Mouse (Mus musculus) monocyte, adult 2 months (primary cell): ENCODE measurements around the gene Gpr63.
"Not testable (repeated sequence)": the region's sequence is repeated elsewhere in the genome, so short reads cannot be mapped to it uniquely, and the experiment has no call there.

Experiments used
- DNase-seq, 2 experiments: peaks; one replicate each; pipeline ENCODE4 v3.0.0; 2022; ENCODE audit warnings: low spot score in 2 of 2, low read depth in 1 of 2

Gene Gpr63

DNA sequence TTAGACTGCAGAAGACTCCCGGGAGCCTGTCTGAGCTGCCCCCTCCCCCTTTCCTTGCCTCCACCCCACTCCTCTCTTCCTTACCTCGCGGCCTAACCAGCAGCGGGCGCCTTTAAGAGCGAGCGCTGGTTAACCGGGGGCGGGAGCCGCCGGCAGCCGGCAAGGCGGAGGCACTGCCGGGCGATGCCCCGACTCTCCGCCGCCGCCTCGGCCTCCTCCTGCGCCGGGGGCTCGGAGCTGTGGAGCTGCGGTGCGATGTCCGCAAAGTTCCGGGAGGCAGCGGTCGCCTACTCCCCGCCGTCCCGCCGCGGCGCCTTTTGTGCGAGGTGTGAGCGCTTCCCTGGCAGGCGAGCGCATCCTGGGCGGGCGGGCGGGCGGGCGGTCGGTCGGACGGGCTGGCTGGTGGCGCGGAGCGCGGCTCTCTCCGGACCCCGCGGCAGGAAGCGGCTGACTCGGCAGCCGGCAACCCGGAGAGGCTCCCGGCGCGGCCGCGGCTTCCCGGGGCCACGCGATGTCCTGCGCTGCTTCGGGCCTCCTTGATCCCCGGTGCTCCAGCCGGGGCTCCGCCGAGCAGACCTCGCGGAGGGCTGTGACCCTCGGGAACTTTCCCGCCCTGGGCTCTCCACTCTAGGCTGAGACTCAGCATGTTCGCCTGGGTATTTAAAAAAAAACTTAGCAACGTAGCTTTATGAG, at the start of gene Gpr63:
Gene Gpr63 (plus strand): TSS at position 109 of the 693 bp plus-strand sequence.
- DNase-seq, result no peak

DNA sequence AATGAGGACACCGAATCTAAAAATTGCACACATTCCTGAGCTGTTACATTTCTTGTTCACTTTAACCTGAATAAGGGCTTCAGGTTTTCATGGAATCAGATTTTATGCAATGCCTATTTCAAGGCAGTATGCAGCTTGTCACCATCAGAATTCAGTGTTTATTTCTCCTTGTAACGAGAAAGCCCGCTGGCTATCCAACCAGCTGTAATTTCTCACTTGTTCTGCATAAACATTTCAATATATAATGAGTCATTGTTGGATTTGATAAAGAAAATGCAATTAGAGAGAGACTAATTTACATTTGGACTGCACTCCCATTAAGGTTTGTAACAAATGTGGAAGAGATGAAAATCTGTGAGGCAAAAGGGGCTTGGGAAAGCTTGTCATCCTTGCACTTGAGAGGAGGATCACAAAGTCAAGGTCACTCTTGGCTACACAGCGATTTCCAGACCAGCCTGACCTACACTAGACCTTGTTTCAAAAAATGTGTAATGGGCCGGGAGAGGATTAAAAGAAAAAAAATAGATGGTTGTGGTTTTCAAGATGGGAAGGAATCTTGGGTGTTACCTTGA, 46.1 kb upstream of the Gpr63 start:
- no peak for DNase-seq

DNA sequence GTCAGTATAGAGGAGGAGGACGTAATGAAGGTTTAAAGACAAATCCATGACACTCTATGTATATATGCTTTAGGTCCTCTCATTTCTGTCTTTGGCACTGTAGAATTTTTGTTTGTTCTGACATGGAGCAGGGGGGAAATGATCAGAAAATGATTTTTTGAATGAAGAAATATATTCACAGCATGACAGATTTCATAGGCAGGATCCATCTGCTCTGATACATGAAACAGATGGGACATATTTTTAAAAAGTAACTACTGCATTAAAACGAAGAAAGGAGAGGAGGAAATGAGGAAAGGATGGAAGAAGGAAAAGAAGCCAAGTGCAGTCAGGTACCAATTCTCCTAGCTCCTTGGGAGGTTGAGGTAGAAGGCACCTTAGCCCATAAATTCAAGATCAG, 41.5 kb upstream of the Gpr63 start:
- no peak for DNase-seq

DNA sequence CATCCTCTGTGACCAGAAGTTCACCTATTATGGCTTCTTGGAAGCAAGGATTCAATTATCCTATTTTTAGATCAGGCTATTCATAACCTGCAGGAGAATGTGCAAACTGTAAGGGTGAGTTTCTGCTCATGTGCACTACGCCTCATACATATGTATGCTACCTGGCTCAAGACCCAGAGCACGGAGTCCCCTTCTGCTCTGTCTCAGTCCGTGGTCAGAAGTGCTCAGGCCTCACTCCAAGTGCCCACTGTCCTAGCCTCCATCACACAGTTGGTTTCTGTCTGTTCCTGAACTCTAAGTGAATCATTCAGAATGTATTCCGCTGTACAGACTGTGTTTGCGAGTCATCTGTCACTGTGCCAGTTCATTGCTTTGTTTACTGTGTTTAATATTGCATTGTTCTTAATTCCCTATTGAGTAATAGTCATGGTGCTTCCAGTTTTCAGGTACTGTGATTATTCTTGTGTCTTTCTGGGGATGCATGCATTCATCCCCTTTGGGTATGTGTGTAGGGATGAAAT, 37.9 kb upstream of the Gpr63 start:
- DNase-seq, result no peak

DNA sequence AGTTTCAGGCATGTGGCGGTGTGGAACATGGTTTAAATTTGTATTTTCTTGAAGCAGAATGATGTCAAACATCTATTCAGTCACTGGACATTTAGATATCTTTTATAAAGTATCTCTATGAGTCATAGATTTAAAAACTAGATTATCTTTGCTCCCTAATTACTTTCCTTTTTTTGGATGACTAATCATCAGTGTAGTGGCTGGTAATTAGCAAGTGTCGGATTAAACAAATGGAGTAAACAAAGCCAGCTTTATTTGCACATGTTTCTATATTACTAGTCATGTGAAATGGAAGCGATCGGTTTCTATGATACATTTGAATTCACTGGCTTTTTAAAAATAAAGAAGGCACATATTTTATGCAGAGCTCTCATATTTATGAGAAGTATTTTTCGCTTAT, 37.3 kb upstream of the Gpr63 start:
- no peak for DNase-seq

DNA sequence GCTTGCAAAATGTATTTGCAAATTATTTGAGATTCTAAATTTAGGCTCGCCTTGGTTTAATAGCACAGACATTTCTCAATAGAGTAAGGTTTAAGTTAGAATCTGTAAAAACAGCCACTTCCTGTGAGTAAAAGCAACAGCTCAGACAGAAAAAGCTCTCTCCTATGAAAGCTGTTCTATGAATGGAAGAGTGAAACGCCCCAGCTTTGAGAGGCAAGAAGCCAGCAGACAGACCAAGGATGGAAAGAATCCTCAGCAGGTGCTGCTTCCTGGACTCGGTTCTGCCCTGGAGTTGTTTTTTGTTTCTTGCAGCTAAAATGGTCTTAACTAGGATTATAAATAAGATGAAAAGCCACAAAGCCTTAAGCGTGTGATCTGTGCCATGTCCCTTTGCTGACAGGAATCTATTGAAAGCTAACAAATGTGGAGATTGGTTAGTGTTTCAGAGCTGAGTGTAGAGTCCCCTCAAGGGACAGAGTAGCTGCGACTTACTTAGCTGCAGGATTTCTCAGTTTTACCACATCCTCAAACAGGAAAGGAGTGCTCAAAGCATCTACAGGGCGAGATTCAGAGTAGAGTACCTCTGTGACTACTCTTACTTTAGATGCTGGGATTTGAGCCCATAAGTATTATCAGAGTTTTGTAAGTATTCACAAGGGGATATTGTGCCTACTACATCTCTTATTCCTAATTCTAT, 23.3 kb upstream of the Gpr63 start:
- DNase-seq, result no peak

DNA sequence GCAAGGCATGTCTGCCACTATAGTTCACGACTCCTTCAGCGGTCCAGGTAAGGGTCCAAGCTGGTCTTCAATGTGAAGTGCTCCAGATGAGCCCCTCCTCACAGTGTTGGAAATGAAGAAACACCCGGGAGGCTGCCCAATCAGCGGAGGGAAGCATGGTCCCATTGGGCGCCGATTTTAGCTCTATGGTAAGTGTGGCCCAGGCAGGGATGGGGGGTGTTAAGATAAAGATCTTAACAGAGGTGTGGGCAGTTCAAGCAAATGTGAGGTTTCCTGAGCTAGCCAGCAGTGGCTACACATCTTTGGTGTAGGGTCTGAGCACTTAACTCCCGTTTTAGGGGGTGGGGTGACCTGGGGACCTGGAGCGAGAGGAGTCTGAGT, 299 bp upstream of the Gpr63 start:
- no peak for DNase-seq

DNA sequence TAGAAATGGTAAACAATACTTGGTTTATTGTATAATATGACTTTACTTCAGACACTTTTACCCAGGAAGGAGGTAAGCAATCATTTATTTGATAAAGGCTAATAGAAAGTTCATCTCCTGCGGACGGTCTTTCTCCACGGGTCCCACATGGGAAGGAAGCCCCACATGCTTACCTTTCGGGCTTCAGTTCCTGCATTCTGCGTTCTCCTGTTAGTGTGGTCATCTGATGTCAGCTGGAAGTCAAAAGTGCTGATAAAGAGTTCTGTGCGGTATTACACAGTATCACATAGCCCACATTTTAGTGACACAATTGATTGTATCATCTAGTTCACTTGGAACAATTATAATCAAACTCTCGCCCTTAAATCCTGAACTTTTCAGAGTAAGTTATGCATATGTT, 1.0 kb downstream of the Gpr63 start:
- DNase-seq, result no peak

DNA sequence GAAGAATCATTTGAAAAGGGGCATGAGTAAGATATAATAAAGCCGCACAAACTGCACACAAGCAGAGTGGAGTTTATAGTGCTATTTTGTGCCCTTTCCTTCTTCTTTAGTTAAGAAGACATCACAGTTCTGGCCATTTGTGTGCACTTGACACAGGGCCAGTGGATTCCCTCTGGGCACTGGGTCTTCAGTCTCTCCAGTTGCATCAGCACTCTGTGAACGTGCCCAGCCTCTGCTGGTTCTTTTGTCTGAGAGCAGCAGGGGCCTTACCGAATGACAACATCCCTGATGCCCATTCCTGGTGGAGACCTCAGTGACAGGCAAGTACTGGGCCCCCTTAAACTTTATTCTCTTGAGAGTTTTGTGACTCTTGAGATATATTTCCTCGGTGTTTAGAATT, 12.4 kb downstream of the Gpr63 start:
- DNase-seq, result no peak

DNA sequence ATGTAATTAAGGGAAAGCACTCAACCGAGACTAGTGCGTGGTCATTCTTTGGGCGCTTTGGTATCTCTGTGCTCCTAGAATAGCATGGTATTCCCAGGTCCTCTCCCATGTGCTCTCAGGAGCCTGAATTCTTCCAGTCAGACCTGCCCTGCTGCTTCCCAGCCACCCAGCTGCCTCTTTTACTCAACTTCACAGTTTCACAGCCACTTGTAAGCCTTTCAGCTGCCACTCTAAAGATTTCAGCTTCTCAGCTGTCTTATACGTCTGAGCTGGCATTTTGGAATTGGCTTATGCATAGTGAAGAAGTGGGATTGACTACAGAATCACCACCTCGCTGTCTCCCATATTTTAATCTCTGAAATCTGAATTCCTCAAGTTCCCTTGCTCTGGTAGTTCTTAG, 19.4 kb downstream of the Gpr63 start:
- no peak for DNase-seq

DNA sequence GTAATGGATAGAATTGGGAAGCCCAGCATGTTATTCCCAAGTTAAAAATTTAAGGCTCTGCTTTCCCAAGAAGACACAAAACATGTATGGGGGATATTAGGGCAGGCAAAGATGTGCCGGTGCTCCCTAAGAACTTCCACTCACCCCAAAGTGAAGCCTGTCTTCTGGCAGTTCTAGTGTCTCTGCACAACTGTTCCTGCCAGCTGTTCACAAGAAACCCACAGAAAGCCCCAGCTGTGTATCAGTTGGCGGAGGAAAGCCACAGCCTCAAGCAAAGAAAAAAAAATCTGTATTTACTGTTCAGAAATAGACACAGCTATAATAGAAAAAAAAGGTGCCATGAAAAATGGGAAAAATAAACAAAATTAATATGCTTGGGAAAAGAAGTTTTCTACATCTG, 25.3 kb downstream of the Gpr63 start:
- no peak for DNase-seq

DNA sequence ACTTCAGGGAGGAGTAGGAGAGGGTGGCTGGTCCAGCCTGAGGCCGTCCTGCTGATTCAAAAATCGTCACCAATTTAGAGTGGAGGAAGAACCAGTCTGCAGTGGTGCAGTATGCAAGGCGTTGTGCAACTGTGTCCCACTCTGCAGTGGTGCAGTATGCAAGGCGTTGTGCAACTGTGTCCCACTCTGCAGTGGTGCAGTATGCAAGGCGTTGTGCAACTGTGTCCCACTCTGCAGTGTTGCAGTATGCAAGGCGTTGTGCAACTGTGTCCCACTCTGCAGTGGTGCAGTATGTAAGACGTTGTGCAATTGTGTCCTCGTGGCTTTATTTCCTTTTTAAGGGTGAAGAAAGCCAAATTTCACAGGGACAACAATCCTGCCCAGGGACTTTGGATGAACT, 43.1 kb downstream of the Gpr63 start:
- not testable (repeated sequence) for DNase-seq

DNA sequence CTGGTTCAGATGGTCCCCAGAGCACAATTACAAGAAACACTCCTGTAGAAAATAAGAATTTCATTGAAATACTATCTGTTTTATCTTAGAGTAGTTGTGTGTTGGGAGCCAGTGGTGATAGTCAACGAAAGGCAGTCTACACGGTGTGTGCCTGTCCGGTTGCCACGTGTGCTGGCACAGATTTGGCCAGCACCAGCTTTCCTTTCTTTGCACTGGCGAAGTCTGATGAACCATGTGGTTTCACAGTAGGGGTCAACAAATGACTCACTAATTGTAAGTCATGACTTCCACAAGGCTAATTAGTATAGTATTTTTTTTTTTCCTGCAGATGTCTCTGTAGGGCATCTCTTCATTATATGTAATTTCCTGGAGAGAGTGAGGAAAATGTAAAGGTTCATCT, 45.6 kb downstream of the Gpr63 start:
- DNase-seq, result no peak

DNA sequence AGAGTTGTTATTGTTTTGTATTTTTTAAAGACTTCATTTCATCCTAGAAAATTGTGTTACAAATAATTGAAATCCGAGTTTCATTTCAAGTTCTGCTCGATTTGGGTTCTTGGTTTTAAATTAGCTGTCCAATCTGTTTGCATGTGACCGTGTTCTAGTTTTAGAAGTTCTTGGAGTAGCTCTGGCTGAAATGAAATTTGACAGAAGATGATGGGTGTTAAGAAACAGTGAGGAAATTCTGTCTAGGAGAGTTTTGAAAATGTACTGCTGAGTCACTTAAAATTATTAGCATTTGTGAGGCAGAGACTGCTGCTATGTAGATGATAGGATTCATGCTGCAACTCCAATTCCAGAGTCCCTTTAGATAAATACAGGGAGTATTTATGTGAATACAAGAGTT, 46.5 kb downstream of the Gpr63 start:
- no peak for DNase-seq

DNA sequence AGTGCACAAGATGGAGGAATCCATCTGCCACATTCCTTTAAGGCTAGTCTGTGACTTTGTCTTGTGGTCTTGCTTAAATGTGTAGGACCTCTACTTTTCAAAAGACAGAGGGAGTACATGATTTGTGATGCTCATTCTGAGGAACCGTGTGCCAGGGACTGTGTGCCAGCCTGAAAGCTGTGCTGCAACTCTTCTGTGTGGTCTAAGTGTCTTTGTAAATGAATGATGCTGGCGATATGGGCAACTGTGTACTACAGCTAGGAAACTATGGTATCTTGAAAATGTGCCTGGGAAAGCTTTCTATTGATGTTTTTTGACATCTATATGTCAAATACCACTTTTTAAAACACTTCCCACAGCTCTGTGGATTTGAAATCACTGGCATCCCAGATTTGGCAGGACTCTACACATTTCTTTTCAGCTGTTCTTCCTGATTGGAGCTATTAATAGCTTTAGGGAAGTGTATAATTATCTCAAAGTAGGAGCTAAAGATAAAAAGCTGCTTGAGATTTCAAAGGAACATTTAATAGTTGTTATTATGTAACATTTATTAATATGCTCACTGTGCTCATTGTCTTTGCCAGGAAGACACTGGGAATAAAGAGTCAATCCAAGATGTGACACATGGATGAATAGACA, 48.9 kb downstream of the Gpr63 start:
- DNase-seq, result no peak

DNA sequence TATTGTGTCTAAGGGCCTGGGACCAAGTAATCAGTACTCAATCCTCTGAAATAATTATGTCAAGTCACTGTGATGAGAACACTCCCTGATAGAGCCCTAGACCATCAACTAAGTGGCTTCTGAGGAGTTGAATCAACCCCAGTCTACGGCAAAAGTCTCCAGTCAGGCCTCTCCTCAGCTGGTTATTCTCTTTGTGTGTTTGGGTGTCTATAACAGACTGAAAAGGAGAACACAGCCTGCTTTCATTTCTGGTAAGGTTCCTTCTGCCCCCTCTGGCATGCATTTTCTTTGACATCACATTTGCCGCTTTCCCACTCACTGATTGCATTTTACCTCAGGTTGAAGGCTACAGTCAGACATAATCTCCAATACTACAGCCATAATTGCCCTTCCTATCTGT, 62.0 kb downstream of the Gpr63 start:
- DNase-seq, result no peak

DNA sequence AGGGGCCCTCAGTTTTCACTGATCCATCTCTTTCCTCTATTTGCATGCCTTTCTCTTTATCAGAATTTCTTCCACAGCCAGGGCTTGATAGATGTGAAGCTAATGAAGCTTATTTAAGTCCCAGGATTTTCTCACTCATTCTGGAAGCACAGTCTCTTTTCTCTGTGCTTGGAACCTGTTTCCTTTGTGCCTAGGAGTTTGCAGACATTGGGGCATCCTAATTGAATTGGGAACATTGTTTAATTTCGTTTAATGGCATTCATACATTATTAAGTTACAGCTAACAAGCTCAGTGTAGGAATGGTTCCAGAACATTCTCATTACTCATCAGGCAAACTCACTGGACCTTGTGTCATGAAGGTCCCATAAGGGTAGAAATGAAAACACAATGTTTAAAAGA, 62.5 kb downstream of the Gpr63 start:
- no peak for DNase-seq

DNA sequence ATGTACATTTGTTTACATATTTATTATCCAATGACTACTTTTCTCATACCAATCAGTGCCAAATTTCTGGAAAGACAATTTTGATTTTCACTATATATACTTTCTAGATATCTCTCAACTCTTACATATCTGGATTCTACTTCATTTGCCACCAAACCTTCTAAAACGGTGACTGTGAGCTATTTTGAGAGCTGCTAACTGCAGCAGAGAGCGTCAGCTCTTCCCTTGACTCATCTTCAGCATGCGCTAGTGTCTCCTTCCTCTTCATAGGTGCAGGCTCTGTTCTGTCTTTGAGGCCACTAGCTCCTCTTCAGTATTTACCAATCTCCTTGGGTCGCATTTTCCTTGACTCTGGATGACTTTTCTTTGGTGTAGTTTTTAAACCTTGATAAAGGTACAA, 63.7 kb downstream of the Gpr63 start:
- DNase-seq, result no peak

DNA sequence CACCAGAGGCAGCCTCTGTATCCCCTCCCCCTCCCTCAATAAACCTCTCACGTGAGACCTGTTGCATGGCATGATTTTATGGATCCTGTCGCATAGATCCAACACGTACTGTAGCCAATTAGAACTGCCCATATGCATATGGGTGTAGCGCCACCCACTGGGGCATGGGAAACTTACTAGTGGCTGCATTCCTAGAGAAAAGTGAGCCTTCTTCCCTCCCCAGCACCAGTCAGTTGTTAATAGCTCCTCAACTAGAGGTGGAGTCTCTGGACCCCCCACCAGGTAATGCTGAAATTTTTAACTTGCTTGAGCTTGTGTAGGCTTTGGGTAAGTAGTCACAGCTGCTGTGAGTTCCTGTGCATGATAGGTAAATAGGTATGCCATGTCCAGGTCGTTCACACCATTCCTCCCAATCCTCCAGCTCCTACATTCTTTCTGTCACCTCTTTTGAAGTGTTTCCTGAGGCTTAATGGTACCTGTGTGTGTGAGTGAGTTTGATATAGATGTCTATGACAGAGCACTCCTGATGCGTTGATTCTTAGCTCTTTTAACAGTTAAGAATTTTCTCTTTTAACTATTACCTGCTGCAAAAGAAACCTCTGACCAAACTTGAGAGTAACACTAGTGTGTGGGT, 69.1 kb downstream of the Gpr63 start:
- DNase-seq, result no peak

DNA sequence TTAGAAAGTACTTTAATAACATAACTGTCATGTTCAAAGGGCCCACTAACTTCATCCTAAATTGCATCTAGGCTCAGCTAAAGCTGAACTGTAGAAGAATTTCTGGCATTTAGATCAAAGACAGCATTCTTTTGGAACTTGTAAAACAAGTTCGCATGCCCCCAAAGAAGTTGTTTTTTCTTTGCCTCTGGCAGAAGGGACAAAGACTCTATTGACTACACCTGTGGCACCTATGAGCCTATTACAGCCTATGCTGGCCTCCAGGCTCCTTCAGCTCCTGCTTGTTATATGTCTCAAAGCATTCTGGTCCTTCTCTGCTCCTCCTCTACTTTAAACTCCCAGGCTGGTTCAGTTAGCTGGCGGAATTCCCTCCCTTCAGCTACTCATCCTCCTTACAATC, 69.6 kb downstream of the Gpr63 start:
- no peak for DNase-seq

DNA sequence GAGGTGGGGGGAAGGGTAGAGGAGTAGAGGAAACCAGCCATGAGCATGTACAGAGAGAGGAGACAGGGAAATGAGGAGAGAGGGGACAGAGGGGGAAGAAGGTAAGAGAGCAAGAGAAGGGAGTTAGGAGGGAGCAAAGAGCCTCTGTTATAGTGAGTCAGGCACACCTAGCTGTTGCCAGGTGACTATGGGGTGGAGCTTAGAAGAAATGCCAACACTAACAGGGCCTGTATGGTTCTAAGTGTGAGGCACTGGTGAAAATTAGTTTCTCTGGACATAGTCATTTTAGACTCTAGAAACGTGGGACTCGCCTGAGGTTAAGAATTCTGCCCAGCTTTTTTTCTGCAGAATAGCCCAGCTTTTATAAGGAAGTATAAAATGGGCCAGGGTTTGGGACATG, 71.1 kb downstream of the Gpr63 start:
- DNase-seq, result no peak

DNA sequence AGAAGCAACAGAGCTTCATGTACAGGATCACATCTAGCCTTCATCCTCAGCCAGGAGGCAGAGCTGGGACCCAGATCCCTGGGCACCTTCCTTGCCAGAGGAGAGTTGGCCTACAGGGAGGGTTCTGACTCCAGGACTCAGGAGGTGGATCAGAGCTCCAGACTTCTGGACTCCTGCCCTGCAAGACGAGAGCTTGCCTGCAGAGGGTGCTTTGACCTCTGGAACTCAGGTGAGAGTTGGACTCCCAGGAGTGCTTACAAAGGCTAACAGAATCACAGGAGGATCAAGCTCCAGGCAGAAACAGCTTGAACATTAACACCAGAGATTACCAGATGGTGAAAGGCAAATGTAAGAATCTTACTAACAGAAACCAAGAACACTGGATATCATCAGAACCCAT, 89.3 kb downstream of the Gpr63 start:
- DNase-seq, result not testable (repeated sequence)
